Mouse (Mus musculus) erythroblast, embryonic 14.5 days (primary cell): ENCODE measurements around the gene Cacna2d1.

Experiments
- GATA1 ChIP-seq: IDR thresholded peaks from 2 replicates; pipeline ENCODE4 v1.6.1; 2012; ENCODE audit warnings: low read length, inconsistent platforms, mixed read lengths
- TAL1 ChIP-seq: IDR thresholded peaks from 3 replicates; pipeline ENCODE4 v1.6.1; 2012; ENCODE audit warnings: low read length, inconsistent platforms, mixed read lengths

DNA sequence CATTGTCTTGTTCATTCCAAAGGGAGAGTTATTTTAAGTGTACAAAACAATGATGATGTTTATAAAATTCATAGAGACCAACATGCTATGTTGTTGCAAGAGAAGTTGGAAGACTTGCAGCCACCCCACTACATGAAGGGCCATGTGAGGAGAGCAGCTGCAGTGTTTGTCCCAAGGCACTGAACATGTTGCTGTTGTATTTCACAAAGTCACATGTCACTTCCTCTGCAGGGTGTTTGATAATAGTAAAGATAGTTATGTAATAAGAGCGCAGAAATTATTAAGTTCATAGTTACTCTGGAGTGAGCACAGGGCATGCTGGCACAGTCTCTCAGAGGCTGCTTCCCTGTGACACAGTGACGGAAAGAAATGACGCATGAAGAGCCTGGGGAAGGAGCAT is 392.1 kb downstream of the Cacna2d1 start:
- TF ChIP-seq TAL1 (no peak), GATA1 (no peak)
